Mouse (Mus musculus) gastrocnemius, adult 2 months (tissue): Measurements from ENCODE around the gene Ush2a. TPM values are rescaled to one million over a fixed set of nuclear protein-coding genes. Genes with fewer than 3 reads are reported as not detected.

Experiments
- DNase-seq: peaks from one replicate; pipeline ENCODE4 v3.0.0; 2022
- H3K27ac ChIP-seq: fragments of 200-600 bp; 2 replicates; pipeline ENCODE4 v1.8.1; 2022; ENCODE audit warnings: mild to moderate bottlenecking
- H3K4me3 ChIP-seq: fragments of 200-600 bp; 2 replicates; pipeline ENCODE4 v1.8.1; 2022; ENCODE audit warnings: mild to moderate bottlenecking, moderate library complexity
- CTCF ChIP-seq: fragments of 200-600 bp; IDR thresholded peaks from 2 replicates; pipeline ENCODE4 v1.8.1; 2022; ENCODE audit warnings: antibody characterized with exemption, mild to moderate bottlenecking, moderate library complexity
- intact Hi-C: fragments of 180-260 bp; cut with DNase I; formaldehyde crosslinking; loops from one replicate; pipeline ENCODE4 v1.15.1; 2025
- total RNA-seq, 2 experiments: library from RNA; stranded (reverse); gene quantifications; 2 replicates each; pipeline ENCODE4 v1.2.3; 2021

Gene Ush2a
- total RNA-seq, 2 experiments from 2014 or later = not detected

DNA sequence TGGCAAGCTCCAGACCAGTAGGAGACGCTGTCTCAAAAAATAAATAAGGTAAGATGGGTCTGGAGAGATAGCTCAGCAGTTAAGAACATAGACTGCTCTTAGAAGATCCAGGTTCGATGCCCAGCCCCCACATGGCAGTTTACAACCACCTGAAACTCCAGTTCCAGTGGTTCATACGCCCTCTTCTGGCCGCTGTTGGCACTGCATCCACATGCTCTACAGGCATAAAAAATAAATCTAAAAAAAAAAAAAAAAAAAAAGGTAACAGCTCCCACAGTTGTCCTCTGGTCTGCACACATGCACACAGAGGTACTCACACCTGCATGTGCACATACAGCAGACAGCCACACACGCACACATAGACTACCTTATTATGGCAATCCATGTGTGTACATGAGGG lies 686.0 kb downstream of the Ush2a start:
- intact Hi-C loops = no loop called here
- TF ChIP-seq CTCF = peak; percentile 30; the same call in 1 of the 2 replicates
- Histone ChIP-seq H3K4me3 (no peak overlapping the region), H3K27ac (no peak overlapping the region)
- no peak for DNase-seq

DNA sequence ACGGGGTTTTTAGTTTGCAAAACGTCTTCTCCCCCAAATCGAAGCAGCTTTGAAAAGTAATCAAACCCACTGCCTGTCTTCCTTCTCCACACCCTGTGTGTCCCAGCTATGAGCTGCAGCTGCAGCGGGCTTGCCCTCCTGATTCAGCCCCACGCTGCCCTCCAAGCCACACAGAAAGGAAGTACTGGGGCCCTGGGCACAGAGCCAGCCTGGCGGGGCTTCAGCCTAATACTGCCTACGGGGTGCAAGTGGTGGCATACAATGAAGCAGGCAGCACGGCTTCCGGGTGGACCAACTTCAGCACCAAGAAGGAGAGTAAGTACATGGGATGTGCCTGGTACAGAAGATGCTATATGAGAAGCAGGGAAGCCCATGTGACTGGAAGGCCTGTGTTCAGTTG lies 686.5 kb downstream of the Ush2a start:
- Histone ChIP-seq H3K4me3 (no peak overlapping the region), H3K27ac (no peak overlapping the region)
- DNase-seq = no peak
- no peak for TF ChIP-seq CTCF
- intact Hi-C loops = no loop called here

DNA sequence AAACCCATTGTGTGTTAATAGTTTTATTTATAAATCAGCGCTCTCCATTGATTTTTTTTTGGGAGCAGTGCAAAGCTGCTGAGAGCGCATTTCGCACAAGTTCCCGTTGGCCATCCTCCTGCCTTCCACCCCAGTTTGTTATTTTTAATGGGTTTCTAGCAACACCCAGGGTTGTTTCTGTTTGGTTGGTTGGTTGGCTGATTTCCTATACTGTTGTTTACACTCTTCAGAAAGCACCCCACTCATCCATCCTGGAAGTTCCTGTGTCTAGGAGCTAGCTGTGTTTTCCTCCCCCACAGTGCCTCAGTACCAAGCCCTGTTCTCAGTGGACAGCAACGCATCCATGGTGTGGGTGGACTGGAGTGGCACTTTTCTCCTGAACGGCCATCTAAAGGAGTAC lies 689.3 kb downstream of the Ush2a start:
- Histone ChIP-seq H3K27ac (no peak overlapping the region), H3K4me3 (no peak overlapping the region)
- no peak for DNase-seq
- TF ChIP-seq CTCF = no peak
- intact Hi-C loops = no loop called here

DNA sequence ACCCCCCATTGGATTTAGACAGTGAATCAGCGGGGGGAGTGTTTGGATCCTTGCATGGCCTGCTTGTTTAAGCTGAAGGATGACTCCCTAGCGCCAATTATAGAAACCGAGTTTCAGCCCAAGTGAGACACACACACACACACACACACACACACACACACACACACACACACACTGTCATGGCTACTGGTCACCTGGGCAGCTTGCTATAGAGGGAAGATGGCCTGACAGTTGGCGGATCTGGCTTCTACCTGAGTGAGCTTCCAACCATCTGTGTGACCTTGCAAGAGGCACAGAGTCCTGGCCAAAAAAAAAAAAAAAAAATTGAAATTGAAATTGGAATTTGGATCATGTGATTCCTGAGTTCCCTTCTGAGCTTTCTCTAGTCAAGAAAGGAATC lies 690.7 kb downstream of the Ush2a start:
- Histone ChIP-seq H3K27ac (no peak overlapping the region), H3K4me3 (no peak overlapping the region)
- no peak for TF ChIP-seq CTCF
- DNase-seq = no peak
- intact Hi-C loops = no loop called here

DNA sequence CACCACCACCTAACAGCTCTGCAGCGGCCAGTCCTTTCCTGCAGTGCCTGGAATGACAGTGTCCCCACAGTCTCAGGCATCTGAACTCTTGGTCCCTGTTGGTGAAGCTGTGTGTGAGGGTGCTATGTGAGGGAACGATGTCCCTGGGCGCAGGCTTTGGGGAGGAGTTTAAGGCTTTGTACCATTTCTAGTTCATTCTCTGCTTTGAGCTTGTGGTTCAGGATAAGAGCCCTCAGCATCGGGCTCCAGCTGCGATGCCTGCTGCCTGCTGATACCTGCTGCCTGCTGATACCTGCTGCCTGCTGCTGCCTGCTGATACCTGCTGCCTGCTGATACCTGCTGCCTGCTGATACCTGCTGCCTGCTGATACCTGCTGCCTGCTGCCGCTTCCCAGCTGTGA lies 711.3 kb downstream of the Ush2a start:
- no peak for DNase-seq
- intact Hi-C loops = no loop called here
- Histone ChIP-seq H3K4me3 (no peak overlapping the region), H3K27ac (no peak overlapping the region)
- TF ChIP-seq CTCF = no peak

DNA sequence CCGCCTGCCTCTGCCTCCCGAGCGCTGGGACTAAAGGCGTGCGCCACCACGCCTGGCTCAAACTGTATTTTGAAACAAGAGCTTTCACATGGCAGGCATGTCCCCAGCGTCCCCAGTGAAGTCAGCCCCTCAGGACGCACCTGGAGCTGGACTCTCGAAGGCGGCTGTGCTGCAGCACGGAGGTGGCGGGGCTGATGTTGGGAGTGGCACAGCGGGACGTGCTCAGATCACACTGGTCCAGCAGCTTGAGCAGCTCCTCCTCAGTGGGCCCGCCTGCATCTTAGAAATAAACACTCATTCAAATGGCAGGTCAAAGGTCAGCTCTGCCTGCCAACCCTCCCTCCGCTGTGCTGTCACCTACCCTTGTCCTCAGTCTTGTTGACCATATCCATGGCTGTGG lies 712.1 kb downstream of the Ush2a start:
- Histone ChIP-seq H3K27ac (no peak overlapping the region), H3K4me3 (no peak overlapping the region)
- no peak for DNase-seq
- intact Hi-C loops = no loop called here
- no peak for TF ChIP-seq CTCF

DNA sequence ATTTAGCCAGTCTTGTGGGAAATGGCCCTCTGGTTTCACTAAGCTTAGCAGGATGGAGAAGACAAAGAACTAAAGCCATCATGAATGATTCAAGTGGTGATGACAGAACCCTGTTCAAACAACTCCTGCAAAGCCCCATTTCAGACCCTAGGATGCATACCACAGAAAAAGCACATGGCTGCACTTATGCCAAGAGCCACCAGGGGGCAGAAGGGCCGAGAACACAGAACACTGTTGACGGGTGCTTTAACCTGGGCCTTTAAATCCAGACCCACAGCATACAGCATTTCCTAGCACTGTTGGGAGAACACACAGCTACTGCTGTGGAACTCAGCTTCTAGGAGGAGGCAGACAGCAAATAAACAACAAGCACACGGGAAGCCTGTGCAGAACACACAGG lies 718.2 kb downstream of the Ush2a start:
- intact Hi-C loops = no loop called here
- peak; percentile 89 for TF ChIP-seq CTCF
- Histone ChIP-seq H3K4me3 (no peak overlapping the region), H3K27ac (no peak overlapping the region)
- DNase-seq = peak; percentile 59

DNA sequence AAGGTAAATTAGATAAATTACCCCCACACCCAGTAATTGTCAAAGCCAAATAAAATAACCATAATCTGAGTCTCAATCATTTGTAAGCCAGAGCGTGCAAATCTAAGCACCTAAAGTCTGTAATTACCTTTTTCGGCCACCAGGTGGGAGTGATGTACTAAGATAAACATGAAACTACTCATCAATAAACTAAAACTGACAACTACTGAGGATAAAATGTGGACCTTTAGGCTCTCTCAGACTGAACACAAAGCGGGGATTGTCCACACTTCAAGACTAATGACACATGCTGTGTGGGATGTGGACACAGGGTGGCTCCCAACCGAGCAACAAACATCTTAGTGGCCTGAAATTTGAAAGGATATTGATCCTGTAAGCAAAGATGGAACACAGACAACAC lies 731.4 kb downstream of the Ush2a start:
- intact Hi-C loops = no loop called here
- H3K27ac ChIP-seq = no peak overlapping the region
- DNase-seq = no peak
- no peak overlapping the region for H3K4me3 ChIP-seq
- TF ChIP-seq CTCF = peak; percentile 70

DNA sequence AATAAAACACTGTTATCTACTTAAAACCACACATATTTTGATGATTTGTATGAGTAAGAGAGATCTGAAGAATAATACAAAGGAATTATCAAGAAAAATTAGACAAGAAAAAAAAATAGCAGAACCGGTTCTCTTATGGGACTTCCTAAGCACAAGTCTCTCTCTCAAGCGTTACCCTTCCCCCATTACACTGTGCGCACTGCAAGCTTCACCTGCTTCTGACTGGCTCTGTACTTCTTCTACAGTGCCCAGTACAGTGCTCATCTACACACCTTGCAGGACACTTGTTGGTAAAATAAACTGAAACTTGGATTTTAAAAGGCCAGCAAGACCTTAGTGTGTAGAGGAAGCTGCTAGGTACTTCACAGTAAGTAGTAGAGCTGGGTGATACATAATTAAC lies 736.1 kb downstream of the Ush2a start:
- intact Hi-C loops = no loop called here
- H3K27ac ChIP-seq = no peak overlapping the region
- no peak for TF ChIP-seq CTCF
- no peak for DNase-seq
- H3K4me3 ChIP-seq = no peak overlapping the region

DNA sequence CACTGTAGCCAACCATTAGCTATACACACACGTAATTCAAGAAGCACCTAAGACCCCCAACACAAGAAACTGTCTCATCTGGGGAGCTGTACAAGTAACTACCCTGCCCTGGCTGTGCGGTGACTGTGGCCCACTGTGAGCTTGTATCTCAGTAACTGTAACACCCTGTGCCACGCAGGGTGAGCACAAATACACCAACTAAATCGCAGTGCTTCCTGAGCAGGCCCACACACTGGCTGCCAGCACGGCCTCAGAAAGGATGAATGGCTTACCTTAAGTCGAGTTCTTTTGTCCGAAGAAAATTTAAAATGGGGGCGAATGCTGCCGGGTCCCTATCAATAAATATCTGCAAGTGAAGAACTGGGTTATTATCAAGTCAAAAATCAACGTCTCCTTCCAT lies 738.2 kb downstream of the Ush2a start:
- no peak for DNase-seq
- intact Hi-C loops = no loop called here
- TF ChIP-seq CTCF = no peak
- H3K4me3 ChIP-seq = no peak overlapping the region
- H3K27ac ChIP-seq = no peak overlapping the region

DNA sequence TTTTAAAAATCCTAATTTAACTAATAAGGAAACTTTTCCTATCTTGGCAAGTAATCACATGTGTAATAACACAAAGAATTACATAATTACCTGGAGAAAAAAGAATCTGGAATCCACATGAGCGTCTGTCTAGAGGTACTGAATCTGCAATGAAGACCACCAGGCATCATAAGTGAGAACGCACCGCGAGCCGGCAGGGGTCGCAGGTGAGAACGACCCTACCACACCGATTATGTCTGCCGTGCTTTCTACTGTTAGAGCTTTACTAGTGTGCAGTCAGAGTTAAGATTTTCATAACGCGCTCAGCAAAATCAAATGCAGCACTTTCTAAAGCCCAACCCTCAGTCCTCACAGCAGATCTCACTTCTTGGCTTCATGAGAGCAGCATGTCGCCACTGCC lies 740.0 kb downstream of the Ush2a start:
- Histone ChIP-seq H3K4me3 (no peak overlapping the region), H3K27ac (no peak overlapping the region)
- DNase-seq = no peak
- TF ChIP-seq CTCF = no peak
- intact Hi-C loops = no loop called here

DNA sequence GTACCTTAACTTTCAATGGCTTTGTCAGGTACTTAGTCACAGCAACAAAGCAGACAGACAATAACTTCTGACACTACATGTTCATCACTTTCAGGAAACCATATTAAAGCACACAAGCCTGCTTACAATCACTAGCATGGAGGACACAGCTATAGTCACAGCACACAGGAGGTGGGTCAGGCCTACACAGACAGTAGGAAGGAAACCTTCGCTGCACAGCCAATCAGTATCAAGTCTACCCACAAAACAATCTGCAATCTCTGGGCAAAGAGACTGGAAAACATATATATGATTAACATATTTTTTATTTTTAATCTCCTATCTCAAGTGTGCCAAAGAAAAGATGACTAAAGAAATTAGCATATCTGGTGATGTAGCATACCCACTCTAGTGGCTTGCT lies 743.0 kb downstream of the Ush2a start:
- Histone ChIP-seq H3K4me3 (no peak overlapping the region), H3K27ac (no peak overlapping the region)
- intact Hi-C loops = no loop called here
- no peak for TF ChIP-seq CTCF
- no peak for DNase-seq

DNA sequence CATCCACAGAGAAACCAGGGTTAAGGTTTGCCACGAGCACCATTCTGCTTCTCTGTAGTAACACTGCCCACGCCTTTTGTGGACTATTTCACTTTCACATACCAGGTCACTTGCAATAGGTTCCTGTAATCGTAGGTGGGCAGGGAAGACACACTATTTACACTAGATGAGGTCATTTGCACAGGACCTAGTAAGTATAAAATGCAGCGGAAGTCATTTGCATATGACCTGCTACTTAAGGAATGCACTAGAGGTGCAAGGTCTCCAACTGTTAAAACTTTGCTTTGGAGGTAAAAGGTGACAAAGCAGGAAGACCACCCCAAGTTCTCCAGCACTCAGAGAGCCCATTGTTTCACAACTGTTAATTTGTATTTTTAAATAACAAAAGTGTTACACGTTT lies 744.4 kb downstream of the Ush2a start:
- no peak for DNase-seq
- H3K27ac ChIP-seq = no peak overlapping the region
- intact Hi-C loops = no loop called here
- TF ChIP-seq CTCF = no peak
- peak overlapping the region; percentile 80 for H3K4me3 ChIP-seq

DNA sequence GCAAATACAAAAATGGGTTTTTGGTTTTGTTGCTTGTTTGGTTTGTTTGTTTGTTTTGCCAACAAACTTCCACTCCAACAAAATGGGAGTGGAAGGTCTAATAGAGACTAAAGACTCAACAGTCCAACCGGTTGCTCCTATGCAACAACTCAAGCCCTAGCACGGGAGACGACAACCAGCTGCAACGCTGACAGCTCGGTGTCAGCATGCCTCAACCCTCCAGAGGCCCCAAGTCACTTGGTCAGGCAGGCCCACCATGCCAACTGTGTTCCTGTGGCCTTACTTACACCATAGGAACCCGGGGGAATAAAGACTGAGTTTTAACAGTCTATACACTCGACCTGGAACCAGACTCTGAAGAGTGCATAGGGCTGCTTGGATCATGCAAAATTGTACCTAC lies 745.0 kb downstream of the Ush2a start:
- Histone ChIP-seq H3K27ac (peak overlapping the region; percentile 91), H3K4me3 (peak overlapping the region; percentile 80)
- intact Hi-C loops = no loop called here
- DNase-seq = no peak
- TF ChIP-seq CTCF = no peak
